Mouse (Mus musculus) layer of hippocampus, postnatal 25 days (tissue): ENCODE results near the gene Cdkn2a. TPM values are rescaled to one million over a fixed set of nuclear protein-coding genes. Genes with fewer than 3 reads are reported as not detected.

ENCODE experiments used
- DNase-seq, 2 experiments: peaks; one replicate each; pipeline ENCODE4 v3.0.0; 2022; ENCODE audit warnings: mixed read lengths in 2 of 2, low spot score in 1 of 2; ENCODE audit errors: extremely low spot score in 1 of 2
- total RNA-seq, 2 experiments: library from RNA; stranded (reverse); gene quantifications; 2 replicates each; pipeline ENCODE4 v1.2.3; 2021

Gene Cdkn2a
- under 1 TPM; 0.42 to 0.56 TPM for total RNA-seq

DNA sequence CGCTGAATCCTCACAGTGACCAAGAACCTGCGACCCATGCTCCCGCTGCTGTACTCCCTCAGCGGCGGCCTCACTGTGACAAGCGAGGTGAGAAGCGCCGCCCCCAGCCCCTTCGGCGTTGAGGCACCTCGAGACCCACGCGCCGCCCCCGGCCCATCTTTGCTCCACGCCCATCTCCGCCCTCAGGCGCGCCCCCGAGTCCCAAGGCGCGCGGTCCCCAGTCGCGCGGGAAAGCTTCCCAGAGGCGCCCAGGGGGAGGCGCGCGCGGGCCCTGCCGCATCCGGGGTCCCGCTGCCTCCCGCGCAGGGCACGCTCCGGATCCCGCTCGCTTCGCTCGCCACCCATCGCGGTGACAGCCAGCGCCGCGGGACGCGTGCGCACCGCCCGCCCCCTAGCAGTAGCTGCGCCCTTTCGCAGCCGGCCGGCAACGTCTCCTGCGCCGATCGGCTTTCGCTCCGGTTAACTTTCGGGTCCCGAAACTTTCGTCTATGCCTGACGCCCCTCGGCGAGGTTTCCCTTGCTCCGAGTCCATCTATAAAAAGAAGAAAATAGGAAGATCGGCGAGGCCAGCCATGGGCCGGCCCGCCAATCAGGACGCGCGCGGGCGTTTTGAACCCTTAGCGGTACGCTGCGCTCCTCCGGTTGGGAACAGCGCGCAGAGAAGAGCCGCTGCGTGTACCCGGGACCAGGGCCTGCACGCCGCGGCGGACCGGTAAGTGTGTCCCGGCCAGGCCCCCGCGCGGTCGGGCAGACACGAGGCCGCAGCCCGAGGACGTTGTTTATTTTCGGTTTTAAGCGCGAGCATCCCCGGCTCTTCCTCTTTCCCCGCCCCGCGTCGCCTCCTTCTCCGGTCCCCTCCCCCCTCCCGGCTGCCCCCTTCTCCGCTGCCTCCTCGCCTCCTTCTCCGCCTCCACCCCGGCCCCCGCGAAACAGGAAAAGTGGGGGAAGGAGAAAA, at the start of gene Cdkn2a:
Gene Cdkn2a (minus strand): TSS at position 168 of the 955 bp plus-strand sequence.
- peak in 1 of 2 experiments; percentile 52 for DNase-seq

DNA sequence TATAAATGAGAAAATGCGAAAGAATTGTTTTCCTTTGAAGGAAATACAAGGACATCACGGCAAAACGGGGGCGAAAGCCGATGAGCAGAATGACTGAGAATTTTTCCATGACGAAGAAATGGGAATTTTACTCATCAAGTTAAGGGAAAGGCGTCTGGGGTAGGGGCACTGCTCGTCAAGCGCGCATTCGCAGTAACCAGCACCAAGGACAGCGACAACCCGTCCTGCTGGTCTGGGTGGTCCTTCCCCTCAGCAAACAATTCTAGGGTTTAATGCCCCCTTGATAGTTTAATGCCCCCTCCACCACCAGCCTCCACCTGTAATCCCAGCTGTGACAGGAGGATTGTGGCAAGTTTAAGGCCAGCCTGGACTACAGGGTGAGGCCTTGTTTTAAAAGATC, 19.0 kb upstream of the Cdkn2a start:
- DNase-seq: no peak

DNA sequence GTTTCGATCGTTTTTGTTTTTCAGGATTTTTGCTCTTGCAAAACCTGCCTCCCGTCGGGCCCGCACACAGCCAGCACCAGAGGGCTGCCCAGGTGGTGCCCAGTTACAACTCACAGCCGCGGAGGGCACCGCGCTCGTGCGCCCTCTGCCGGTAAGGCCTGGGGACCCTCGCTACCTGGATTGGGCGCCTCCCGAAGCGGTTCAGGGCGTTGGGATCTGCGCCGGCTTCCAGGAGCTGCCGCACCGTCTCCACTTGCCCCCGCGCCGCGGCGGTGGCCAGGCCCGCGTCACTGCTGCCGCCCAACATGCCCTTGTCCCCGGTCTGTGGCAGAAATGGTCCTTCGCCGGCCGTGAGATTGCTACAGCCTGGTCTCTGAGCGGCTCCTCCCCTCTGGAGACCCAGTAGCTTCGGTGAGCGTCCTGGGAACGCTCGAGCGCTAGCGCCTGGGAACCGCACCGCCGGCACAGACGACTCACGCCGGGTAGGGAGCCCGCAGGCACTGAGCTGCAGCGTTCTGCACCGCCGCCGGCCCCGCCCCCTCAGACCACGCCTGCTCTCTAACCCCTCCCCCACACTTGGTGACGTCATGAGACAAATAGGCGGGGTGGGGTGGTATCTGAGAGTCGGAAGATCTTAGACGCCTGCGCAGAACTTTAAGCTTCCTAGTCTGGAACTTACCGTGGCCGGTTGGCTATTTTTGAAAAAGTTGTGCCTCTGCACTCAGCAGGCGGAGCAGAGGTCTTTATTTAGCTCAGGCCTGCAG, 16.2 kb upstream of the Cdkn2a start, which contains the start of gene Cdkn2b:
Gene Cdkn2b (minus strand): TSS at position 549 of the 764 bp plus-strand sequence.
- DNase-seq: peak; percentile 49 to 68

- no peak for DNase-seq
These were observed 15.5 kb upstream of the Cdkn2a start for GRCm38 (mm10) chr4:89309996-89310395.

- DNase-seq: no peak
These were observed 13.5 kb upstream of the Cdkn2a start for GRCm38 (mm10) chr4:89308001-89308400.

- no peak for DNase-seq
These were observed 12.4 kb upstream of the Cdkn2a start for GRCm38 (mm10) chr4:89306798-89307365.

- no peak for DNase-seq
These were observed 11.2 kb upstream of the Cdkn2a start for GRCm38 (mm10) chr4:89305691-89306090.

DNA sequence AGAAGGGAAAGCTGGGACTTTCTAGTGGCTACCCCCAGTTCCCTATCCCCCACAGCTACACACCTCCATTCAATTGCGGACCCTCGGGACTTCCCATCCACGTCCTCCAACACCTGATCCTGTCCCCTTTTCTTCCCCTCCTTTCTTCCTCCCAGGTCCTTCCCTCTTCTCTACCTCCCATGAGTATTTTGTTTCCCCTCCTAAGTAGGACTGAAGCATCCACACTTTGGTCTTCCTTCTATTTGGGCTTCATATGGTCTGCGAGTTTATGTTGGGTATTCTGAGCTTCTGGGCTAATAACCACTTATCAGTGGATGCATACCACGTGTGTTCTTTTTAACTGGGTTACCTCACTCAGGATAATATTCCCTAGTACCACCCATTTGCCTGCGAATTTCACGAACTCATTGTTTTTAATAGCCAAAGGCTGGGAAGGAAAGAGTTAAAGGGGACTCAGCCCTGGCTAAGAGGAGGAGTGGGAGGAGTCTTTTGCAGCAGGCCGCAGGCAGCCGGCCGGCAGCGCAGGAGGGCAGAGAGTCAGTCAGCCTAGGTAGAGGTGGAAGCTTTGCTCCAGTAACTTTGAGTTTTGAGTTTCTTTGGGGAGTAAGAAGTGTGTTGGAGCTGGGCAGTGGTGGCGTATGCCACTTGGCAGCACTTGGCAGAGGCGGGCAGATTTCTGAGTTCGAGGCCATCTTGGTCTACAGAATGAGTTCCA, 9.0 kb upstream of the Cdkn2a start:
- no peak for DNase-seq

GRCm38 (mm10) chr4:89302129-89302528, 7.7 kb upstream of the Cdkn2a start:
- DNase-seq: no peak

GRCm38 (mm10) chr4:89299721-89300120, 5.3 kb upstream of the Cdkn2a start:
- DNase-seq: no peak

DNA sequence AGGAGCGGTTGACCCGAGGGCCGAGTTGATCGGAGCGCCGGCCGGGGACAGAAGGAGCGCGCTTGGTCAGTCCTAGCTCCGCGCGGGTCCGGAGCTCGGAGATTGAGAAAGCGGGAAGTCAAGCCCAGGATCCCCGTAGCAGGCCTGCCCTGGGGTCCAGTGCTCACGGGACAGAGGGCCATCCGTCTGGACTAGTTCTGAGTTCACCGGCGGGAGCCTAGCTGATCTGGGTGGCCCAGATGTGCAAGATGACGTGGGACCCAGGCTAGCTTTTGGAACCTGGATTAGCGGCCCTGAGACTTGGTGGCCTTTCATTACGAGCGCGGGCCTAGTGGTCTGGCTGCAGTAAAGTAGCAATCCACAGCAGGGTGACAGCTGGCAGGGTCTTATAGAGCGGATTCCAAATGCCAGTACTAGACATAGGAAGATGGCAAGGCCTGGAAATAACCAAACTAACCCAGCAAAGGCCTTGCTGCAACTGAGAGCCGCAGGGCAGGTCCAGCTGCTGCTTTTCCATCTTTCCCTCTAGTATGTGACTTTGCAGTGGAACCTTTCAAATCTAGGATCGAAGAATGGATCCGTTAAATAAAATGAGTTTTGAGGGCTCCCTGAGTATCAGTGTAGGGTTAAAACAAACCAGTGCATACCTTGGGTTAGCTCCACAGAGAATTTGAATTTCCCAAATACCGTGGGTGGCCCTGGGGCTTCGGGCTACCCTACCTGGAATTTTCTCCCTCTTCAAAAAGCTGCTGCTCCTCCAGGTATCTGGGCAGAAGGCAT, 1.2 kb upstream of the Cdkn2a start:
- no peak for DNase-seq

GRCm38 (mm10) chr4:89294091-89294485, 365 bp downstream of the Cdkn2a start:
- no peak for DNase-seq

GRCm38 (mm10) chr4:89293516-89293915, 937 bp downstream of the Cdkn2a start:
- no peak for DNase-seq

DNA sequence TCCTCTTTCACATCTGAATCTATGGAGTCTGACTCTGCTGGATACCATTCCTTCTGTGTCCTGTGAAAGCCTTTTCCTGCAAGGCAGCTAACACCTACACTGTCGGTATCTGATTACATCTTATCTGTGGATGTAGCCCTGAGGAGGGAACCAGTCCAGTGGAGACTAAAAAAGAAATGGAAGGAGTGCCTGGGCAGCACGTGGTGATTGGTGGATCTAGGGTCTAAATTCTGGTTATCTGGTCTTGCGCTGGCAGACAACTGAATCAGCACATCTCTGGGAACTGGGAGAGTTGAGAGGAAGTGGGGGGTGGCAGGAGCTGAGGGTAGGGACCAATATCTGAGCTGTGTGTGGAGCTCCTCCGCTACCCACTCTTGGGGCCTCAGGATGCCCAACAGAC, 5.4 kb downstream of the Cdkn2a start:
- no peak for DNase-seq

GRCm38 (mm10) chr4:89286566-89286965, 7.9 kb downstream of the Cdkn2a start:
- no peak for DNase-seq

- no peak for DNase-seq
These were observed 8.8 kb downstream of the Cdkn2a start for GRCm38 (mm10) chr4:89285688-89286087.

- no peak for DNase-seq
These were observed 11.8 kb downstream of the Cdkn2a start for GRCm38 (mm10) chr4:89282661-89283060.

DNA sequence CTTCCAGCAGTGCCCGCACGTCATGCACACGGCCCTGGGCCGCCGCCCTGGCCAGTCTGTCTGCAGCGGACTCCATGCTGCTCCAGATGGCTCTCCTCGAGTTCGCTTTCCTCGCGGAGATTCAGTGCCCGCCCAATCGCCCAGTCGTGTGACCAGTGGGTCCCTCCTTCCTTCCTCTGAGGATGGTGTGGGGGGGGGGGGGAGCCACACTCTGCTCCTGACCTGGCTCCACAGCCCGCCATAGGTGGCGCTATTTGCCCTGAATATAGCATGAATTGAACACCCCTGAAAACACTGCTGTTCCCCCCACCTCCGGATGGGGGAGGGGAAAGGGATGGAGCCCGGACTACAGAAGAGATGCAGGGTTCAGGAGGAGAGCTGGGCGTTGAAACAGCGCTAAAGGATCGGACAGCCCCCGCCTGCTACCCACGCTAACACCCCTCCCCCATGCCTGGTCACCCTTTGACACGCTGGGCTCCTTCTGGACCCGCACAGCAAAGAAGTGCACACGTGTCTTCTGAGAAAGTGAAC, 12.4 kb downstream of the Cdkn2a start:
- DNase-seq: no peak

- no peak for DNase-seq
These were observed 13.2 kb downstream of the Cdkn2a start for GRCm38 (mm10) chr4:89281236-89281635.
